Mouse (Mus musculus) testis, adult 2 months (tissue): ENCODE data around the gene Olfml1. TPM values are rescaled to one million over a fixed set of nuclear protein-coding genes. Genes with fewer than 3 reads are reported as not detected.

Experiments
- H3K27ac ChIP-seq: fragments of 200-500 bp; 2 replicates; pipeline ENCODE4 v1.5.1; 2012; ENCODE audit warnings: low read depth, low read length; ENCODE audit not compliant: control insufficient read depth, insufficient read depth
- H3K27me3 ChIP-seq: fragments of 200-500 bp; 2 replicates; pipeline ENCODE4 v1.6.1; 2012; ENCODE audit warnings: mild to moderate bottlenecking, low read length, moderate library complexity; ENCODE audit not compliant: control insufficient read depth, insufficient read depth
- H3K36me3 ChIP-seq: fragments of 200-500 bp; 2 replicates; pipeline ENCODE4 v1.6.1; 2012; ENCODE audit warnings: mild to moderate bottlenecking, low read length; ENCODE audit not compliant: control insufficient read depth, insufficient read depth
- H3K4me1 ChIP-seq: fragments of 200-500 bp; 2 replicates; pipeline ENCODE4 v1.6.1; 2012; ENCODE audit warnings: low read length; ENCODE audit not compliant: control insufficient read depth, insufficient read depth
- H3K4me3 ChIP-seq: fragments of 200-500 bp; 2 replicates; pipeline ENCODE4 v1.5.1; 2012; ENCODE audit warnings: low read depth, mild to moderate bottlenecking, low read length, moderate library complexity, mixed read lengths; ENCODE audit not compliant: control insufficient read depth
- CTCF ChIP-seq: fragments of 200-500 bp; IDR thresholded peaks from 2 replicates; pipeline ENCODE4 v1.5.1; 2012; ENCODE audit warnings: low read depth, mild to moderate bottlenecking, inconsistent platforms, low read length, moderate library complexity; ENCODE audit not compliant: control insufficient read depth, insufficient read depth, insufficient replicate concordance
- POLR2A ChIP-seq: fragments of 200-500 bp; IDR thresholded peaks from 2 replicates; pipeline ENCODE4 v1.6.1; 2012; ENCODE audit warnings: low read depth, mild to moderate bottlenecking, inconsistent platforms, low read length, moderate library complexity; ENCODE audit not compliant: control insufficient read depth
- polyA plus RNA-seq: library from polyadenylated mRNA; depleted of rRNA; stranded (reverse); fragments of >200 nt; gene quantifications from 2 replicates; pipeline ENCODE4 v1.2.3, GENCODE M21; 2012

The Olfml1 gene
- polyA plus RNA-seq, 1 experiment = 0.70 TPM

DNA sequence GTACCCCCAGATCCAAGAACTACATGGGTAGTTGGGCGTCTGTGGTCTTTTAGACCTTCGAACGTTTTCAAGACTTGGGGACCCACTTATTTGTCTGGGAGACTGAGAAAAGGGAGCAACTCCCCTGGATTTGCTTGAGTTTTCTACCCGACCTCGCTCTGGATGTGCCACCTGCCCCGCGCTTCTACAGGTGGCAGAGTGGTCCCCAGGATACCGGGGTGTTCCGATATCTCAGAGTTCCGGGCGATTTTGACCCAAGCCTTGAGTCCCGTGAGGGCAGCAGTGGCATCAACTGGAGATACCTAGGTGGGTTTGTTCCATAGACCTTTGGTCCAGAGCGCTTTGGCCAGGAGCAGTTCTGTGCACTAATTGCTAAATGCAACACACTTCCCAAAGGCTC lies 28.2 kb downstream of the Olfml1 start:
- H3K4me3 ChIP-seq = peak overlapping the region; percentile 84
- peaks cover 15% of the 10 kb centered on the region for H3K4me1 ChIP-seq
- H3K27me3 ChIP-seq = no peaks in the 10 kb centered on the region
- TF ChIP-seq CTCF (no peak), POLR2A (no peak)
- H3K27ac ChIP-seq = no peak overlapping the region; the same call in 1 of the 2 replicates
- H3K36me3 ChIP-seq = no peaks in the 10 kb centered on the region

DNA sequence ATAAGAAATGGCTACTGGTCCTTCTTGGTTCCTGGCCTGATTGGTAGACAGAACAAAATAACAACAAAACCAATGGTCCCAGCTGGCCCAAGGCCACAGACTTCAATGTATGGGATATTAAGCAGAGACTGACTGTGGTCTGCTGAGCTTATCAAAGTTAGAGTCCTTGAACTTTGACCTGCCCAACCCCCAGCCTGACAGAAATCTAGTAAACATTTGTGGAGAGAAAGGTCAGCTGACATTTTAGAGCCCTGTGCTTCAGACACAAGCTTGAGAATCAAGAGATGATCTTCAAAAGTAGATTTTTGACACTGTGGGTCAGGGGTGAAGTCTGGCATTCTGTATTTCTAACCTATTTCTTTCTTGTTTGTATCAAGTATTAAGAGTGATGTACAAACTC lies 29.5 kb downstream of the Olfml1 start:
- Histone ChIP-seq H3K36me3 (no peaks in the 10 kb centered on the region), H3K4me3 (no peak overlapping the region), H3K27me3 (no peaks in the 10 kb centered on the region), H3K4me1 (peaks cover 15% of the 10 kb centered on the region), H3K27ac (no peak overlapping the region)
- TF ChIP-seq CTCF (no peak), POLR2A (no peak)

DNA sequence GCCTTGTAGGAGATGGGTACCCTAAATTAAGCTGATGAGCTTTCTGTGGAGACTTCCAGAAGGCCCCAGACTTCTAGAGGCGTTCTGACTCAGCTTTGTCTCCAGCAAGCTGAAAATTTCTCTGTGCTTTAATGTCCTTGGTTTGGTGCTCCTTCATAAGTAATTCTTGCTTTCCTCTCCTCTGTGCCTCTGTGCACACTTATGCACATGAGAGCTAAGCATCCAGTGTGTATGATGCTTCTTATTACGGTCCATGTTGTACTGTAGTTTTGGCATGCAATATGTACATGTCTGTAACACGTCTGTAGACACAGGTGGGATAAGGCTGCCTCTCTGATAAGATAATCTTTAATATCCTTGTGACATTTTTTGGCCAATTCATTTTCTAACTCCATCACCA lies 30.7 kb downstream of the Olfml1 start:
- H3K4me3 ChIP-seq = no peak overlapping the region
- H3K27ac ChIP-seq = no peak overlapping the region
- no peaks in the 10 kb centered on the region for H3K27me3 ChIP-seq
- TF ChIP-seq CTCF (no peak), POLR2A (no peak)
- no peaks in the 10 kb centered on the region for H3K36me3 ChIP-seq
- peaks cover 15% of the 10 kb centered on the region for H3K4me1 ChIP-seq

DNA sequence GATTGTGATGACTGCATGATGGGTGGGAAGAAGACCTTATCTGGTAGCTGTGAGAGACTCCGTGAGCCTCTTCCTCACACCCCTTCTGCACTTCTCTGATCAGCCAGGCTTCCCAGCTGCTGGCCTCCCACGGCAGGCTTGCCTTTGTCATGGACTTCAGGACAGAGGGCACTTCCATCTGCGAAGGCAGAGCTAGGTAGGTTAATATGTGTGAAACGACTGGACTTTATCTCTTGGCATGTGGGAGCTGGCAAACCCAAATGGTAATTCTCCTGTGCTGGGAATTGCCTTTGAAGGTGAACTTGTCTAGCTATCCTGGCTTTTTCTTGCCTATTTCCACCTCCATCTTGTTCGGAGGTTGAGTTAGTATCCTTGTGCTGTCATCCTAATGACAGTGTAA lies 33.4 kb downstream of the Olfml1 start:
- Histone ChIP-seq H3K36me3 (no peaks in the 10 kb centered on the region), H3K27me3 (no peaks in the 10 kb centered on the region), H3K4me1 (peaks cover under 1% of the 10 kb centered on the region), H3K4me3 (no peak overlapping the region), H3K27ac (no peak overlapping the region)
- TF ChIP-seq CTCF (no peak), POLR2A (no peak)

- H3K27me3 ChIP-seq = no peaks in the 10 kb centered on the region
- H3K27ac ChIP-seq = no peak overlapping the region
- TF ChIP-seq POLR2A (no peak), CTCF (no peak)
- H3K36me3 ChIP-seq = no peaks in the 10 kb centered on the region
- no peaks in the 10 kb centered on the region for H3K4me1 ChIP-seq
- no peak overlapping the region for H3K4me3 ChIP-seq
Observed at GRCm38 (mm10) chr7:107602505-107602904, 35.3 kb downstream of the Olfml1 start.

DNA sequence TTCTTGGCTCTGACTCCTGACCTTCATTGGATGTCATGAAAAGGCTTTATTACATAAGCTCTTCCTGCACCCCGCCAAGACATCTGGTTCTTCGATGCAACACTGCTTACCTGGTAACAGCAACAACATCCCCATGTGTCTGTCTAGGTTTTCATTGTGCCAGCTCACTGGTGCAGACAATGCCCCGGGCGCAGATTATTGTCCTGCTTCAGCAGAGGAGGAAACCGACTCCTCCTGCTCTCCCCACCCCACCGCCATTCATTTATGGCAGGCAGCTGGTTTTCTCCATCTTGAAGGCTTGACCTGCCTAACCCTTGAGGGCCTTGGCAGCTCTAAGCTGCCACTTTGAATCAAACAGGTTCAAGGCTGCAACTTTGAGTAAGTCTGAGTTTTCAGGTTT lies 35.7 kb downstream of the Olfml1 start:
- no peak overlapping the region for H3K27ac ChIP-seq
- TF ChIP-seq CTCF (no peak), POLR2A (no peak)
- no peaks in the 10 kb centered on the region for H3K27me3 ChIP-seq
- no peaks in the 10 kb centered on the region for H3K4me1 ChIP-seq
- no peak overlapping the region for H3K4me3 ChIP-seq
- no peaks in the 10 kb centered on the region for H3K36me3 ChIP-seq

DNA sequence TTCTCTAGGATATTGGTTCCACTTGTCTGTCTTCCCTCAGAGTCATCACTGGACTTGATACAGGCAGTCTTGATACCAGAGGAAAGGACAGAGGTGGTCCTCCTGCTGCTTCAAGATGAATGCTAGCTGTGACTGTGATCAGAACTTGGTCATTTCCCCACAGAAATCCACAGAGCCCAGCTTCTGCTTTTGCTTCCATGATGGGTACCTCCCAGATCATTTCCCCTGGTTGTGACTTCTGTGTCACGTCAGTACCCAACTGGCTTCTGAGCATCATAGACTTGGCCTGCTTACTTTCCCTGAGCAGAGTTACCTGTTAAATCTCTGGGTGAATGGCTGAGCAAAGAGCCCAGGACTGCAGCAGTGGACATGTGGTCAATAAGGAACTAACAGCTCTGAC lies 40.5 kb downstream of the Olfml1 start:
- no peak overlapping the region for H3K4me3 ChIP-seq
- TF ChIP-seq CTCF (no peak), POLR2A (no peak)
- H3K27ac ChIP-seq = no peak overlapping the region
- H3K36me3 ChIP-seq = no peaks in the 10 kb centered on the region
- H3K4me1 ChIP-seq = no peaks in the 10 kb centered on the region
- no peaks in the 10 kb centered on the region for H3K27me3 ChIP-seq

GRCm38 (mm10) chr7:107609622-107610255 lies 42.5 kb downstream of the Olfml1 start:
- no peaks in the 10 kb centered on the region for H3K36me3 ChIP-seq
- TF ChIP-seq CTCF (no peak), POLR2A (no peak)

More at GRCm38 (mm10) chr7:107609622-107610255, 42.5 kb downstream of the Olfml1 start:
- Histone ChIP-seq H3K4me1 (no peaks in the 10 kb centered on the region), H3K27me3 (no peaks in the 10 kb centered on the region), H3K4me3 (no peak overlapping the region), H3K27ac (no peak overlapping the region)
